Mouse (Mus musculus): ENCODE results near the gene Filip1l. TPM values are rescaled to one million over a fixed set of nuclear protein-coding genes. Genes with fewer than 3 reads are reported as not detected.

Gene Filip1l
- total RNA-seq (2017), result 192 and 206 TPM in 2 replicates

GRCm38 (mm10) chr16:57352751-57353150, at the start of gene Filip1l:
Filip1l (plus strand) TSS chr16:57353093.
- no peak for ATAC-seq (ENCODE audit: extremely low read depth, insufficient number of reproducible peaks, low FRiP score, poor library complexity, severe bottlenecking)

- no peak for ATAC-seq (ENCODE audit: extremely low read depth, insufficient number of reproducible peaks, low FRiP score, poor library complexity, severe bottlenecking)
Measured at GRCm38 (mm10) chr16:57303716-57304115, 49.2 kb upstream of the Filip1l start.

- no peak for ATAC-seq (ENCODE audit: extremely low read depth, insufficient number of reproducible peaks, low FRiP score, poor library complexity, severe bottlenecking)
Measured at GRCm38 (mm10) chr16:57305463-57305862, 47.4 kb upstream of the Filip1l start.

GRCm38 (mm10) chr16:57312130-57312529, 40.8 kb upstream of the Filip1l start:
- no peak for ATAC-seq (ENCODE audit: extremely low read depth, insufficient number of reproducible peaks, low FRiP score, poor library complexity, severe bottlenecking)

- ATAC-seq (ENCODE audit: extremely low read depth, insufficient number of reproducible peaks, low FRiP score, poor library complexity, severe bottlenecking), result no peak
Measured at GRCm38 (mm10) chr16:57313487-57313886, 39.4 kb upstream of the Filip1l start.

- no peak for ATAC-seq (ENCODE audit: extremely low read depth, insufficient number of reproducible peaks, low FRiP score, poor library complexity, severe bottlenecking)
Measured at GRCm38 (mm10) chr16:57314236-57314635, 38.7 kb upstream of the Filip1l start.

- no peak for ATAC-seq (ENCODE audit: extremely low read depth, insufficient number of reproducible peaks, low FRiP score, poor library complexity, severe bottlenecking)
Measured at GRCm38 (mm10) chr16:57315026-57315425, 37.9 kb upstream of the Filip1l start.

- ATAC-seq (ENCODE audit: extremely low read depth, insufficient number of reproducible peaks, low FRiP score, poor library complexity, severe bottlenecking), result no peak
Measured at GRCm38 (mm10) chr16:57317127-57317526, 35.8 kb upstream of the Filip1l start.

- no peak for ATAC-seq (ENCODE audit: extremely low read depth, insufficient number of reproducible peaks, low FRiP score, poor library complexity, severe bottlenecking)
Measured at GRCm38 (mm10) chr16:57317882-57318636, 34.8 kb upstream of the Filip1l start.

- ATAC-seq (ENCODE audit: extremely low read depth, insufficient number of reproducible peaks, low FRiP score, poor library complexity, severe bottlenecking), result no peak
Measured at GRCm38 (mm10) chr16:57318637-57319125, 34.2 kb upstream of the Filip1l start.

- ATAC-seq (ENCODE audit: extremely low read depth, insufficient number of reproducible peaks, low FRiP score, poor library complexity, severe bottlenecking), result no peak
Measured at GRCm38 (mm10) chr16:57319284-57320124, 33.4 kb upstream of the Filip1l start.

GRCm38 (mm10) chr16:57326996-57327395, 25.9 kb upstream of the Filip1l start:
- ATAC-seq (ENCODE audit: extremely low read depth, insufficient number of reproducible peaks, low FRiP score, poor library complexity, severe bottlenecking), result no peak

- ATAC-seq (ENCODE audit: extremely low read depth, insufficient number of reproducible peaks, low FRiP score, poor library complexity, severe bottlenecking), result no peak
Measured at GRCm38 (mm10) chr16:57329028-57329427, 23.9 kb upstream of the Filip1l start.

- no peak for ATAC-seq (ENCODE audit: extremely low read depth, insufficient number of reproducible peaks, low FRiP score, poor library complexity, severe bottlenecking)
Measured at GRCm38 (mm10) chr16:57330111-57330510, 22.8 kb upstream of the Filip1l start.

GRCm38 (mm10) chr16:57332301-57332700, 20.6 kb upstream of the Filip1l start:
- ATAC-seq (ENCODE audit: extremely low read depth, insufficient number of reproducible peaks, low FRiP score, poor library complexity, severe bottlenecking), result no peak

GRCm38 (mm10) chr16:57336770-57337423, 16.0 kb upstream of the Filip1l start:
- peak; percentile 76 for ATAC-seq (ENCODE audit: extremely low read depth, insufficient number of reproducible peaks, low FRiP score, poor library complexity, severe bottlenecking)

- ATAC-seq (ENCODE audit: extremely low read depth, insufficient number of reproducible peaks, low FRiP score, poor library complexity, severe bottlenecking), result no peak
Measured at GRCm38 (mm10) chr16:57339765-57340612, 12.9 kb upstream of the Filip1l start.

GRCm38 (mm10) chr16:57340613-57340898, 12.3 kb upstream of the Filip1l start:
- no peak for ATAC-seq (ENCODE audit: extremely low read depth, insufficient number of reproducible peaks, low FRiP score, poor library complexity, severe bottlenecking)

GRCm38 (mm10) chr16:57346258-57346657, 6.6 kb upstream of the Filip1l start:
- ATAC-seq (ENCODE audit: extremely low read depth, insufficient number of reproducible peaks, low FRiP score, poor library complexity, severe bottlenecking), result no peak
